ENCODE assay signal across 8 mouse cellular contexts in the genomic region with DNA sequence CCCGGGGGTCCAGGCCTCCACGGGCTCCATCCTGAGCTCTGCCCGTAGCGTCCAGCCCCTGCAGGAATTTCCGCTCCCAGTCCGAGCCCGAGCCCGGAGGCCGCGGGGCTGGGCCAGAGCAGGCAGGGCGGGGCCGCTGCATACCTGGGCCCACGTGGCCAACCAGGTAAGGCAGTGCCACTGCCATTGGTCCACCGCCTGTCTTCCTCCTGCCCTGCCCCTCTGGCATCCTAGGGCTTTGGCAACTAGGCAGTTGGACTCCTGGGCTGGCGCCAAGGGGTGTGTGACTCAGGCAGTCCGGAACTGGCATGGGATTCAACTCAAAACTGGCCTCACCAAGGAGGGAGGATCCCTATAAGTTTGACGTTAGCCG. TPM values are rescaled to one million over a fixed set of nuclear protein-coding genes. Genes with fewer than 3 reads are reported as not detected.
DNase-seq lines count a peak whose midpoint lies in the region; ATAC-seq and TF ChIP-seq lines count a peak whose summit lies in the region.

A gene (minus strand): TSS at position 121 of the 373 bp plus-strand sequence.

- peak within 1 kb of the TSS; percentile 41 for H3K4me3 ChIP-seq in heart, postnatal 0 days (ENCODE audit: low read depth, low read length)
- H3K4me3 ChIP-seq in midbrain, embryonic 14.5 days (replicated peaks; ENCODE audit: low read depth, low read length) = no peak within 1 kb of the TSS

- peak; percentile 59 for ATAC-seq in heart, postnatal 0 days (ENCODE audit: insufficient read depth, low read depth)
- no peak for ATAC-seq in midbrain, embryonic 14.5 days (ENCODE audit: low FRiP score, low TSS enrichment)
- no peak for ATAC-seq in erythroblast, adult 5-6 weeks (replicated peaks; ENCODE audit: low FRiP score, poor library complexity, severe bottlenecking)

- no peak within 1 kb of the TSS; the same call in 1 of the 2 replicates for H3K27ac ChIP-seq in heart, postnatal 0 days (ENCODE audit: low read depth)
- H3K27ac ChIP-seq in midbrain, embryonic 14.5 days (replicated peaks; ENCODE audit: low read depth, low read length) = no peak within 1 kb of the TSS

- H3K4me1 ChIP-seq in heart, postnatal 0 days (ENCODE audit: control insufficient read depth, insufficient read depth) = peaks cover 16% of the 10 kb centered on the region
- no peaks in the 10 kb centered on the region for H3K4me1 ChIP-seq in midbrain, embryonic 14.5 days (ENCODE audit: control insufficient read depth, insufficient read depth, low read length)

- WGBS in heart, postnatal 0 days = 2% methylated on average over 18 of the region's 18 CpGs
- 4% methylated on average over 18 of the region's 18 CpGs for WGBS in midbrain, embryonic 14.5 days

- peak; percentile 81 for DNase-seq in 3T3-L1 (ENCODE audit: low read depth, low spot score)
- peak; percentile 93 for DNase-seq in adrenal gland, adult 2 months
- peak; percentile 68 for DNase-seq in fat pad, adult 2 months (ENCODE audit: extremely low read depth, low read depth, low spot score)
- DNase-seq in heart, postnatal 0 days (ENCODE audit: low spot score) = peak; percentile 52
- peak; percentile 96 to 97 for DNase-seq in kidney, postnatal 25 days
- DNase-seq in midbrain, embryonic 14.5 days = peak; percentile 18
- DNase-seq in frontal cortex, adult 2 months (ENCODE audit: extremely low spot score in 1 of 2, low spot score in 1 of 2) = no peak

- no peaks in the 10 kb centered on the region for H3K36me3 ChIP-seq in heart, postnatal 0 days (replicated peaks; ENCODE audit: control insufficient read depth, insufficient read depth, low read length)
- H3K36me3 ChIP-seq in midbrain, embryonic 14.5 days (ENCODE audit: control insufficient read depth, insufficient read depth, low read length) = no peaks in the 10 kb centered on the region

- peak within 1 kb of the TSS; percentile 69 for H3K4me2 ChIP-seq in heart, postnatal 0 days (ENCODE audit: low read depth, low read length)
- H3K4me2 ChIP-seq in midbrain, embryonic 14.5 days (ENCODE audit: low read length) = no peak within 1 kb of the TSS; the same call in 1 of the 2 replicates

- peak within 1 kb of the TSS; percentile 28; the same call in 1 of the 2 replicates for H3K9ac ChIP-seq in heart, postnatal 0 days (replicated peaks; ENCODE audit: low read depth, low read length)
- H3K9ac ChIP-seq in midbrain, embryonic 14.5 days (replicated peaks; ENCODE audit: low read length) = no peak within 1 kb of the TSS

- TF ChIP-seq CTCF in heart, postnatal 0 days (IDR thresholded peaks at IDR 0.05; ENCODE audit: low read depth) = no peak

- no peak for TF ChIP-seq EP300 in heart, postnatal 0 days (IDR thresholded peaks at IDR 0.05; ENCODE audit: low read depth)

- no peaks in the 10 kb centered on the region for H3K27me3 ChIP-seq in heart, postnatal 0 days (ENCODE audit: control insufficient read depth, insufficient read depth, low read length)
- peaks cover 17% of the 10 kb centered on the region; the same call in 1 of the 2 replicates for H3K27me3 ChIP-seq in midbrain, embryonic 14.5 days (ENCODE audit: control insufficient read depth, insufficient read depth, low read length)

- no peaks in the 10 kb centered on the region for H3K9me3 ChIP-seq in heart, postnatal 0 days (replicated peaks; ENCODE audit: control insufficient read depth, low read length)
- no peaks in the 10 kb centered on the region for H3K9me3 ChIP-seq in midbrain, embryonic 14.5 days (ENCODE audit: control insufficient read depth, low read length)

RNA-seq across cellular contexts. Expression of the gene that starts here (rescaled TPM):
- under 1 TPM; 0.31 to 0.66 TPM for total RNA-seq in adrenal gland, adult 2 months (2021)
- 0.03 and 0.08 TPM in 2 replicates for polyA plus RNA-seq in adrenal gland, adult 2 months (2012; rRNA removed)
- 0.69 and 5.1 TPM in 2 replicates for total RNA-seq in heart, postnatal 0 days (2014; rRNA removed; ENCODE audit: low replicate concordance)
- polyA plus RNA-seq in heart, postnatal 0 days (2015; fragmentation: Nextera tagmentation; extraction: Ambion mirVana) = 0.66 and 0.77 TPM in 2 replicates
- polyA plus RNA-seq in midbrain, embryonic 14.5 days (2014; fragmentation: Nextera tagmentation; extraction: Ambion mirVana) = 0.20 TPM in 1 of 2 replicates, not detected in the other
- polyA plus RNA-seq in frontal cortex, adult 2 months (2012; rRNA removed) = 0.36 and 0.44 TPM in 2 replicates
- total RNA-seq in erythroblast, adult 5-6 weeks (2015; ENCODE audit: low replicate concordance) = not detected in 2 replicates
- not detected in 2 replicates for total RNA-seq in erythroblast, adult 5-6 weeks (2017; ENCODE audit: low replicate concordance)

Comparison
In these comparisons a context has a peak if more than half of its experiments do, and no peak if none do; other contexts are left out.
1. Peak in DNase-seq in adrenal gland, adult 2 months; RNA of the gene not detected or under 1 TPM.
2. Peak in DNase-seq in midbrain, embryonic 14.5 days; RNA of the gene not detected or under 1 TPM.
3. DNase-seq: peak in 3T3-L1 (single experiment), fat pad, adult 2 months (single experiment), heart, postnatal 0 days (single experiment) and kidney, postnatal 25 days (2 of 2); none in frontal cortex, adult 2 months (0 of 2).